Mouse (Mus musculus) heart, embryonic 12.5 days (tissue): ENCODE measurements at regions not wholly inside any gene's neighbourhood (a gene's known extent, or its start where the extent isn't known, plus 50 kb on each side); places are given as distances from the start of the nearest gene placed in this dataset. TPM values are rescaled to one million over a fixed set of nuclear protein-coding genes. Genes with fewer than 3 reads are reported as not detected.
A peak's percentile ranks its signal among the peaks of the same experiment; 100 is the strongest.

Experiments used
- ATAC-seq: fragments of 200-750 bp; cut with Nextera tagmentation; 2 replicates; pipeline ENCODE4 v1.8.0; 2017; ENCODE audit warnings: moderate TSS enrichment, moderate library complexity; ENCODE audit not compliant: insufficient number of reproducible peaks, low FRiP score
- H3K27ac ChIP-seq: fragments of 300-500 bp; sonication (generic); 2 replicates; pipeline ENCODE4 v1.5.1; 2016; ENCODE audit warnings: mild to moderate bottlenecking, moderate library complexity; ENCODE audit not compliant: poor library complexity, severe bottlenecking
- H3K27me3 ChIP-seq: fragments of 300-500 bp; sonication (generic); replicated peaks from 2 replicates; pipeline ENCODE4 v1.6.1; 2016; ENCODE audit warnings: mild to moderate bottlenecking, moderate library complexity
- H3K36me3 ChIP-seq: fragments of 300-500 bp; sonication (generic); 2 replicates; pipeline ENCODE4 v1.6.1; 2016; ENCODE audit warnings: mild to moderate bottlenecking, moderate library complexity
- H3K4me1 ChIP-seq: fragments of 300-500 bp; sonication (generic); replicated peaks from 2 replicates; pipeline ENCODE4 v1.6.1; 2016; ENCODE audit warnings: mild to moderate bottlenecking
- H3K4me2 ChIP-seq: fragments of 300-500 bp; sonication (generic); 2 replicates; pipeline ENCODE4 v1.6.1; 2016; ENCODE audit warnings: mild to moderate bottlenecking, moderate library complexity
- H3K4me3 ChIP-seq: fragments of 300-500 bp; sonication (generic); 2 replicates; pipeline ENCODE4 v1.5.1; 2016; ENCODE audit warnings: mild to moderate bottlenecking
- H3K9ac ChIP-seq: fragments of 300-500 bp; sonication (generic); 2 replicates; pipeline ENCODE4 v1.6.1; 2016; ENCODE audit warnings: mild to moderate bottlenecking, moderate library complexity
- H3K9me3 ChIP-seq: fragments of 300-500 bp; sonication (generic); replicated peaks from 2 replicates; pipeline ENCODE4 v1.6.1; 2016; ENCODE audit warnings: mild to moderate bottlenecking, moderate library complexity
- WGBS: fragments of 180-500 bp; shearing (Covaris S2); methylation state at CpG from one replicate; pipeline ENCODE4 v1.1.7; 2016; 5-methylcytosine and 5-hydroxymethylcytosine counted together
- microRNA-seq: library from miRNA; unstranded; fragments of <30 nt; microRNA quantifications from one replicate; pipeline ENCODE4, GENCODE M21; 2017

- Histone ChIP-seq H3K9me3 (no peaks in the 10 kb centered on the region), H3K9ac (no peak overlapping the region), H3K36me3 (no peaks in the 10 kb centered on the region), H3K27ac (no peak overlapping the region), H3K4me2 (no peak overlapping the region), H3K27me3 (no peaks in the 10 kb centered on the region), H3K4me1 (no peaks in the 10 kb centered on the region), H3K4me3 (no peak overlapping the region)
- no peak for ATAC-seq
- 71% methylated on average over 3 of the region's 3 CpGs for WGBS
Observed at GRCm38 (mm10) chr4:30675911-30676310, 1288.0 kb upstream of the Map3k7 start.

GRCm38 (mm10) chr4:30677056-30677455 is 1286.8 kb upstream of the Map3k7 start:
- Histone ChIP-seq H3K4me3 (no peak overlapping the region), H3K36me3 (no peaks in the 10 kb centered on the region), H3K9ac (no peak overlapping the region), H3K27me3 (no peaks in the 10 kb centered on the region), H3K9me3 (no peaks in the 10 kb centered on the region), H3K4me2 (no peak overlapping the region), H3K4me1 (no peaks in the 10 kb centered on the region), H3K27ac (no peak overlapping the region)
- WGBS: 50% methylated on average over 2 of the region's 2 CpGs
- ATAC-seq: no peak

GRCm38 (mm10) chr4:30682394-30682793 is 1281.5 kb upstream of the Map3k7 start:
- peak; percentile 73 for ATAC-seq
- Histone ChIP-seq H3K36me3 (no peaks in the 10 kb centered on the region), H3K9ac (no peak overlapping the region), H3K4me1 (0 out of 2 replicates have a peak, but pooled peaks cover 4% of the 10 kb centered on the region), H3K27me3 (no peaks in the 10 kb centered on the region), H3K27ac (0 out of 2 replicates have a peak overlapping the region, but pooled peaks have one; percentile 39), H3K9me3 (0 out of 2 replicates have a peak, but pooled peaks cover 3% of the 10 kb centered on the region), H3K4me2 (no peak overlapping the region), H3K4me3 (no peak overlapping the region)
- 38% methylated on average over 6 of the region's 6 CpGs for WGBS

GRCm38 (mm10) chr4:30713378-30714001 is 1250.4 kb upstream of the Map3k7 start:
- 81% methylated on average over 3 of the region's 3 CpGs for WGBS
- H3K27ac ChIP-seq: no peak overlapping the region
- H3K9ac ChIP-seq: no peak overlapping the region
- no peaks in the 10 kb centered on the region for H3K4me1 ChIP-seq
- no peak for ATAC-seq
- H3K4me2 ChIP-seq: no peak overlapping the region
- no peak overlapping the region for H3K4me3 ChIP-seq
- H3K27me3 ChIP-seq: no peaks in the 10 kb centered on the region
- H3K36me3 ChIP-seq: no peaks in the 10 kb centered on the region
- no peaks in the 10 kb centered on the region for H3K9me3 ChIP-seq

Small RNAs in the stretch of these regions (microRNA-seq; reads per million reads assigned to microRNA genes)
- gene Gm22831: not detected
